Mouse (Mus musculus): ENCODE results near the gene Gpc6. TPM values are rescaled to one million over a fixed set of nuclear protein-coding genes. Genes with fewer than 3 reads are reported as not detected.

Gene Gpc6
- total RNA-seq (2023) = not detected

DNA sequence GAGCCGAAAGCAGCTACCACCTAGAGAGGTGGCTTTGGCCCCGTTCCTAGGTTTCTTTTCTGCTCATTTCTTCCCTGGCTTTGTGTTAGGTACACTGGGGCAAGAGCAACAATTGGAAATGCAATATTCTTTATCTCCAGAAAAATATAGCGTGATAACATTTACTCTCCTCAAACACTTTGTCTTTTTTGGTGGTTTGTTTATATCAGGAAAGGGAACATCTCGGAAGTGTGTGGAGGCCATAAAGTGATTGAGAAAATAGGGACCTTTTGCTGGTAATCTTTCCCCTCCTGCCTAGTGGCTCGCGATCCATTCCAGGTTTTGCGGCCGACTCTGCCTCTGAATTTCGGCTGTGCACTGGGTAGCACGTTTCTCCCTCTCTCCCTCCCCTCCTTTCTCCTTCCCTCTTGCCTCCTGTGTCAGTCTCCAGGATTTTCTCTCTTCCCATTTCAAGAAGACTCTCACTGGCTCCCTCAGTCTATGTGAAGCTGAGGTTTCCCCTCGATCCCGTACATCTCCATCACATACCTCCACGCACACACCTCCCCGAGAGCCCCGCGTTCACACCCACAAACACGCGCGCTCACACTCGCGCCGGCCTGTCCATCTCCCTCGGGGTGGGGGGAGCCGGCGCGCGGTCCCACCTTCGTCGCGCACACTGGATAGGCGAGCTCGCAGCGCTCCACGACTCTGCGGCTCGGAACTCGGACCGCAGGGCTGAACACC is at the start of gene Gpc6:
Gene Gpc6, plus strand, starts transcription at position 440 of the 726 bp plus-strand sequence.

